Mouse (Mus musculus) v-Abl transformed pro-B cells (cell line): ENCODE data around the gene Col18a1.

Experiments
- in situ Hi-C, 2 experiments: fragments of 400-800 bp; cut with MboI; formaldehyde crosslinking; loops; one replicate each; pipeline ENCODE4 v1.15.1; 2025; ENCODE audit not compliant: unreplicated experiment in 2 of 2

The Col18a1 gene

GRCm38 (mm10) chr10:77187427-77187826 is 21.1 kb upstream of the Col18a1 start:
- in situ Hi-C loops: no loop called here

GRCm38 (mm10) chr10:77182804-77183331 is 16.5 kb upstream of the Col18a1 start:
- in situ Hi-C loops: no loop called here

GRCm38 (mm10) chr10:77180110-77180509 is 13.8 kb upstream of the Col18a1 start:
- in situ Hi-C loops: no loop called here

GRCm38 (mm10) chr10:77178691-77179090 is 12.3 kb upstream of the Col18a1 start:
- in situ Hi-C loops: no loop called here

- in situ Hi-C loops: no loop called here
Observed at GRCm38 (mm10) chr10:77170400-77170799, 4.1 kb upstream of the Col18a1 start.

GRCm38 (mm10) chr10:77165318-77165945 is 916 bp downstream of the Col18a1 start:
- in situ Hi-C loops: no loop called here

- in situ Hi-C loops: no loop called here
Observed at GRCm38 (mm10) chr10:77164437-77165052, 1.8 kb downstream of the Col18a1 start.

GRCm38 (mm10) chr10:77164041-77164436 is 2.3 kb downstream of the Col18a1 start:
- in situ Hi-C loops: no loop called here

- in situ Hi-C loops: no loop called here
Observed at GRCm38 (mm10) chr10:77163392-77163977, 2.9 kb downstream of the Col18a1 start.

GRCm38 (mm10) chr10:77159573-77159972 is 6.8 kb downstream of the Col18a1 start:
- in situ Hi-C loops: no loop called here

- in situ Hi-C loops: no loop called here
Observed at GRCm38 (mm10) chr10:77158948-77159347, 7.4 kb downstream of the Col18a1 start.

- in situ Hi-C loops: no loop called here
Observed at GRCm38 (mm10) chr10:77157245-77158019, 8.9 kb downstream of the Col18a1 start.

- in situ Hi-C loops: no loop called here
Observed at GRCm38 (mm10) chr10:77152178-77152621, 14.1 kb downstream of the Col18a1 start.

- in situ Hi-C loops: no loop called here
Observed at GRCm38 (mm10) chr10:77151551-77152002, 14.8 kb downstream of the Col18a1 start.

- in situ Hi-C loops: no loop called here
Observed at GRCm38 (mm10) chr10:77150947-77151521, 15.3 kb downstream of the Col18a1 start.

GRCm38 (mm10) chr10:77150016-77150415 is 16.3 kb downstream of the Col18a1 start:
- in situ Hi-C loops: no loop called here

GRCm38 (mm10) chr10:77147545-77147944 is 18.8 kb downstream of the Col18a1 start:
- in situ Hi-C loops: no loop called here

GRCm38 (mm10) chr10:77146901-77147463 is 19.4 kb downstream of the Col18a1 start:
- in situ Hi-C loops: no loop called here

GRCm38 (mm10) chr10:77145946-77146345 is 20.4 kb downstream of the Col18a1 start:
- in situ Hi-C loops: no loop called here

- in situ Hi-C loops: no loop called here
Observed at GRCm38 (mm10) chr10:77144372-77144771, 22.0 kb downstream of the Col18a1 start.
